Mouse (Mus musculus) heart, embryonic 11.5 days (tissue): ENCODE results near the gene Rps2. TPM values are rescaled to one million over a fixed set of nuclear protein-coding genes. Genes with fewer than 3 reads are reported as not detected.

Experiments
- ATAC-seq: fragments of 200-750 bp; cut with Nextera tagmentation; replicated peaks from 2 replicates; pipeline ENCODE4 v1.8.0; 2017; ENCODE audit warnings: moderate library complexity; ENCODE audit not compliant: insufficient number of reproducible peaks, low FRiP score, low TSS enrichment
- H3K27ac ChIP-seq: fragments of 300-500 bp; sonication (generic); 2 replicates; pipeline ENCODE4 v1.5.1; 2014; ENCODE audit warnings: mild to moderate bottlenecking, low read depth, low read length
- H3K27me3 ChIP-seq: fragments of 300-500 bp; sonication (generic); 2 replicates; pipeline ENCODE4 v1.6.1; 2014; ENCODE audit warnings: mild to moderate bottlenecking, low read length, mixed read lengths; ENCODE audit not compliant: control insufficient read depth, insufficient read depth
- H3K36me3 ChIP-seq: fragments of 300-500 bp; sonication (generic); 2 replicates; pipeline ENCODE4 v1.6.1; 2014; ENCODE audit warnings: mild to moderate bottlenecking, low read length, moderate library complexity, mixed read lengths; ENCODE audit not compliant: control insufficient read depth, insufficient read depth
- H3K4me1 ChIP-seq: fragments of 300-500 bp; sonication (generic); 2 replicates; pipeline ENCODE4 v1.6.1; 2014; ENCODE audit warnings: low read length; ENCODE audit not compliant: control insufficient read depth, insufficient read depth
- H3K4me2 ChIP-seq: fragments of 300-500 bp; sonication (generic); 2 replicates; pipeline ENCODE4 v1.6.1; 2014; ENCODE audit warnings: mild to moderate bottlenecking, moderate library complexity
- H3K4me3 ChIP-seq: fragments of 300-500 bp; sonication (generic); 2 replicates; pipeline ENCODE4 v1.5.1; 2014; ENCODE audit warnings: low read depth, low read length
- H3K9ac ChIP-seq: fragments of 300-500 bp; sonication (generic); 2 replicates; pipeline ENCODE4 v1.6.1; 2014; ENCODE audit warnings: mild to moderate bottlenecking, low read depth, low read length, moderate library complexity
- H3K9me3 ChIP-seq: fragments of 300-500 bp; sonication (generic); replicated peaks from 2 replicates; pipeline ENCODE4 v1.6.1; 2016; ENCODE audit warnings: low read length; ENCODE audit not compliant: control insufficient read depth
- WGBS: fragments of 180-500 bp; shearing (Covaris S2); extraction: QIAGEN DNeasy Blood & Tissue Kit; methylation state at CpG from one replicate; pipeline ENCODE4 v1.1.7; 2014; ENCODE audit not compliant: insufficient replicate concordance; 5-methylcytosine and 5-hydroxymethylcytosine counted together
- polyA plus RNA-seq: library from polyadenylated mRNA; unstranded; fragments of >200 nt; fragmentation: Nextera tagmentation; extraction: Ambion mirVana; gene quantifications from 2 replicates; pipeline ENCODE4 v1.2.1, GENCODE M21; 2014

Gene Rps2
- polyA plus RNA-seq, 1 experiment from 2014 or later: 1,195 TPM

- Histone ChIP-seq H3K4me2 (peak within 1 kb of the TSS; percentile 89), H3K27ac (peak within 1 kb of the TSS; percentile 78), H3K36me3 (peaks cover 14% of the 10 kb centered on the region), H3K9ac (peak within 1 kb of the TSS; percentile 90), H3K4me1 (peaks cover 14% of the 10 kb centered on the region), H3K27me3 (peaks cover 3% of the 10 kb centered on the region), H3K4me3 (peak within 1 kb of the TSS; percentile 90), H3K9me3 (no peaks in the 10 kb centered on the region)
- WGBS: under 1% methylated on average over 64 of the region's 76 CpGs
- peak; percentile 93 for ATAC-seq
These were observed 21.8 kb upstream of the Rps2 start, which contains the start of the genes Gfer and Noxo1 for GRCm38 (mm10) chr17:24696011-24696697. Gfer (minus strand) TSS chr17:24696156. Noxo1 (plus strand) TSS chr17:24696234.

- H3K9me3 ChIP-seq: no peaks in the 10 kb centered on the region
- no peak overlapping the region for H3K27ac ChIP-seq
- no peak overlapping the region for H3K4me3 ChIP-seq
- WGBS: 20% methylated on average over 5 of the region's 5 CpGs
- peaks cover 14% of the 10 kb centered on the region for H3K4me1 ChIP-seq
- ATAC-seq: no peak
- peaks cover 23% of the 10 kb centered on the region for H3K36me3 ChIP-seq
- H3K27me3 ChIP-seq: peaks cover 2% of the 10 kb centered on the region; the same call in 1 of the 2 replicates
- no peak overlapping the region for H3K4me2 ChIP-seq
- no peak overlapping the region for H3K9ac ChIP-seq
These were observed 19.9 kb upstream of the Rps2 start for GRCm38 (mm10) chr17:24697985-24698384.

DNA sequence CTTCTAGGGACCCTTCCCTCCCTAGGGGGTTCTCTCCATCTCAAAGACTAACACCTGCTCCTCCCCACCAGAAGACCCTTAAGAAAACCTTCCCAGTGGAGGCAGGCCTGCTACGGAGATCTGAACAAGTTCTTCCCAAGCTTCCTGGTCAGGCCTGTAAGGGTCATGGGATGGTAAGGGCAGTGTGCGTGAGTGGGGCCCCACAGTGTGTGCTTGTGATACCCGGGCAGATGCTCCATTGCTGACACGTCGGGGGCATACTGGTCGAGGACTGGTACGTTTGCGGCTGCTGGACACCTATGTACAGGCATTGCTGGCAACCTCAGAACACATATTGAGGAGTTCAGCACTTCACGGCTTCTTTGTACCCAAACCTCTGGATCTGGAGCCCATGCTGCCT is 19.2 kb upstream of the Rps2 start:
- Histone ChIP-seq H3K4me2 (no peak overlapping the region), H3K4me3 (no peak overlapping the region), H3K9ac (no peak overlapping the region), H3K36me3 (peaks cover 25% of the 10 kb centered on the region), H3K9me3 (no peaks in the 10 kb centered on the region), H3K27ac (no peak overlapping the region), H3K4me1 (peaks cover 14% of the 10 kb centered on the region), H3K27me3 (peaks cover 2% of the 10 kb centered on the region; the same call in 1 of the 2 replicates)
- 67% methylated on average over 9 of the region's 9 CpGs for WGBS
- ATAC-seq: no peak

- peaks cover 2% of the 10 kb centered on the region; the same call in 1 of the 2 replicates for H3K27me3 ChIP-seq
- H3K4me1 ChIP-seq: peaks cover 14% of the 10 kb centered on the region
- WGBS: 64% methylated on average over 2 of the region's 2 CpGs
- no peak overlapping the region for H3K27ac ChIP-seq
- no peak overlapping the region for H3K4me2 ChIP-seq
- no peak overlapping the region for H3K9ac ChIP-seq
- H3K9me3 ChIP-seq: no peaks in the 10 kb centered on the region
- ATAC-seq: no peak
- H3K36me3 ChIP-seq: peaks cover 31% of the 10 kb centered on the region
- no peak overlapping the region for H3K4me3 ChIP-seq
These were observed 18.4 kb upstream of the Rps2 start for GRCm38 (mm10) chr17:24699473-24699872.

- ATAC-seq: no peak
- H3K4me2 ChIP-seq: no peak overlapping the region
- no peak overlapping the region for H3K4me3 ChIP-seq
- H3K4me1 ChIP-seq: peaks cover 17% of the 10 kb centered on the region
- WGBS: 87% methylated on average over 9 of the region's 9 CpGs
- no peaks in the 10 kb centered on the region for H3K9me3 ChIP-seq
- no peak overlapping the region for H3K9ac ChIP-seq
- no peak overlapping the region for H3K27ac ChIP-seq
- peaks cover 36% of the 10 kb centered on the region for H3K36me3 ChIP-seq
- peaks cover 2% of the 10 kb centered on the region; the same call in 1 of the 2 replicates for H3K27me3 ChIP-seq
These were observed 16.7 kb upstream of the Rps2 start for GRCm38 (mm10) chr17:24701251-24701650.

DNA sequence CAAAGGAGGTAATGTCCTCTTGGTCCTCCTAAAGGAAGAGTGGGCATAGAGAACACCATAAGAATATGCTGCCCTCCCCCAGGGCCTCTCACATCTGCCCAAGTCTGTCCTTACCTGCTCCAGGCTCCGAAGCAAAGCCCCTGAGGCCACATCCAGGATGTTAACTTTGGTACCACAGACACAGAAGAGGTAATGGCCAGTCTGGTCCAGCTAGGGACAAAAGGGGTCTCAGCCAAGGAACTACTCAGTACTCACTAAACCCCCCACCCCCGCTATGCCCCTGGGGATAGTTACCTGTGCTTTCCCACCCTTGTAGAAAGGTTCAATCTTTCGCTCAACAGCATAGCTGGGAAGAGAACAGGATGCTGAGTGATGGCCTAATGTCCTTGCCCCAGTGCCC is 12.1 kb upstream of the Rps2 start:
- Histone ChIP-seq H3K4me1 (peaks cover 9% of the 10 kb centered on the region), H3K27ac (no peak overlapping the region), H3K27me3 (no peaks in the 10 kb centered on the region), H3K9ac (no peak overlapping the region), H3K4me2 (no peak overlapping the region), H3K36me3 (peaks cover 29% of the 10 kb centered on the region), H3K4me3 (no peak overlapping the region), H3K9me3 (no peaks in the 10 kb centered on the region)
- ATAC-seq: no peak
- 90% methylated on average over 3 of the region's 3 CpGs for WGBS

DNA sequence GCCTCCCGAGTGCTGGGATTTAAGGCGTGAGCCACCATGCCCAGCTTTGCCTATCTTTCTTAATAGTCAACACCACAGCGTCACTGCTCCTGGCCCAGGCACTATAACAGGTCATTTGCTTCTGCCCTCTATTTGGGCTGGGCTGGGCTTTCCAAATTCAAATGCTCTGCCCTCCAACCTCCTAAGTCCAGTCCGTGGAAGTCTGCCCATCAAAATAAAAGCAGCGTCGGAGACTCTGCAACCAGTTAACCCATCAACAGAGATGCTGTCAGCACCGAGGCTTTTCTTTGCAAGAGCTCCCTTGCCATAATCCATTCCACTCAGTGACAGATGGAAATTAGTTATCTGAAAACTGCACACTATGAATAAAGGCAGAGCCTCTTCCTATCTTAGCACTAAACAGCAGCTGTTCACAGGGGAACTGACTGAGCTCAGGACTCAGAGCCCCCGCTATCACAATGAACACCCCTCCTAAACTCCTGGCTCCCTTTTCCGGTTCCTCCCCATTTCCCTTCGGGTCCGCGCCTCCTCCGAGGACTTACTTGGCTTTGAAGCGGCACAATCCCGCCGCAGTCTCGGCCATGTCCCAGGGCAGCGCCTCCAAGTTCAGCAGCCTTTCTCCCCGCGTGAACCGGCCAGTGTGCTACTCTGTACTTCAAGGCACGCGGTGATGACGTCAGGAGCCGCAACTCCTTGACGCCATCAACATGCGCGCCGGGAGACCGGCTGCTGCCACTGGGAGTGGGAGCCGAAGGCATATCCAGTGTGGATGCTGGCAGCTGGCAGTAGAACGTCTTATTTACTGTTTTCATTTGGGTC is 10.7 kb upstream of the Rps2 start, which contains the start of gene Tbl3:
TSS of gene Tbl3 (minus strand) at position 679 of the 819 bp plus-strand sequence.
- Histone ChIP-seq H3K4me2 (peak within 1 kb of the TSS; percentile 84), H3K4me1 (peaks cover 9% of the 10 kb centered on the region), H3K9ac (peak within 1 kb of the TSS; percentile 86), H3K27me3 (no peaks in the 10 kb centered on the region), H3K9me3 (no peaks in the 10 kb centered on the region), H3K36me3 (peaks cover 17% of the 10 kb centered on the region), H3K4me3 (peak within 1 kb of the TSS; percentile 81), H3K27ac (peak within 1 kb of the TSS; percentile 84)
- WGBS: 3% methylated on average over 32 of the region's 32 CpGs
- peak; percentile 81 for ATAC-seq

- Histone ChIP-seq H3K4me1 (peaks cover 9% of the 10 kb centered on the region), H3K27ac (peak overlapping the region; percentile 84), H3K4me2 (peak overlapping the region; percentile 84), H3K9ac (peak overlapping the region; percentile 86), H3K4me3 (peak overlapping the region; percentile 81), H3K9me3 (no peaks in the 10 kb centered on the region), H3K36me3 (peaks cover 13% of the 10 kb centered on the region), H3K27me3 (no peaks in the 10 kb centered on the region)
- no peak for ATAC-seq
- WGBS: 6% methylated on average over 24 of the region's 24 CpGs
These were observed 10.0 kb upstream of the Rps2 start for GRCm38 (mm10) chr17:24707801-24708425.
